Mouse (Mus musculus): ENCODE results near the gene Gcnt3.

- no peak for TF ChIP-seq CTCF (IDR thresholded peaks at IDR 0.05; ENCODE audit: extremely low read depth, insufficient read length, insufficient replicate concordance, low read depth, low read length)
- TF ChIP-seq POLR2A (IDR thresholded peaks at IDR 0.05; ENCODE audit: low read depth, low read length) = no peak
Measured at GRCm38 (mm10) chr9:69988706-69989302, 49.1 kb downstream of the Gcnt3 start.

Measured in small intestine, adult 2 months (tissue).